Mouse (Mus musculus) brain, embryonic 18.5 days (tissue): ENCODE data around the gene Cmah.
A peak's percentile ranks its signal among the peaks of the same experiment; 100 is the strongest.

Source experiments
- DNase-seq: peaks from one replicate; pipeline ENCODE4 v3.0.0-alpha.2; 2012; ENCODE audit warnings: low read depth, low spot score

Gene Cmah

DNA sequence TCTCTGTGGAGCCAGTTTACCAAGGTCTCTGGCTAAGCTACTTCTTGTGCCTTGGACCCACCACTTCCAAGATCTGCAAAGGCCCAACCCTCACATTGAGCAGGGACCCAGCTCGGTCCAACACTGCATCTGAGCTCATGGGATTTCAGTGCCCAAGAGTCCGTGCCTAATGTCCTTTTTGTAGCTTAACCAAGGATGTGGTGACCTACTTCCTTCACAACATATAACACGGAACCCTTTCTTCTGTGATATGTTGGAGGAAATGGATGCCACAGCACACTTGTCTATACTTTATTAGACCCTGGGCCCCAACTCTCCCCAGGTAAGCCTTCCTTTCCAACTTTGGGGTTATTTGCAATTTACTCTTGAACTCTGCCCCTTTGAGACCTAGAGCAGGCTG, 186.5 kb downstream of the Cmah start:
- no peak for DNase-seq

DNA sequence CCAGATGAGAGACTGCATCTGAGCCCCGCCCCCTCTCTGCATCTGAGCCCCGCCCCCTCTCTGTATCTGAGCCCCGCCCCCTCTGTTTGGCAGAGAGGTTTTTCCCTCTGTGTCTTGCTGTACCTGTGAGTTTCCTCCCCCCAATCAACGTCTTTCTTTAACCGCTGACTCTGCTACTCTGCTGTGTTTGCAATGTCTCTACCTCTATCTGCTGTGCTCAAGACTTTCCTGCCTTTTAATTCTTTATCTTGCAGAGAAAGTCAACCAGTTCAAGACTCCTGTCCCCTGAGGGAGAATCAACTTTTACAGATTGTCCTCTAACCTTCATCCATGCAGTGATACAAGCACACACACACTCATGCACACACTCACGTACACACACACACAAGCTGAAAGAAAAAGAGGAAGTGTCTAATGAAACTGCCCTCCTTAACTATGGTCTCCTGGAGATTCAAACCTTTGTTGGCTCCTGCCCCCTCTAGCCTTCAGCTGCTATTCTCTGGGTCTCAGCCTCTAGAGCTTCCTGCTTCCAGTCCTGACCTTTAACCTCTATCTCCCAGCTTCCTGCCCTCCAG, 188.0 kb downstream of the Cmah start:
- DNase-seq = no peak

- no peak for DNase-seq
Observed at GRCm38 (mm10) chr13:24517757-24518156, 190.6 kb downstream of the Cmah start.

GRCm38 (mm10) chr13:24518887-24519286, 191.7 kb downstream of the Cmah start:
- no peak for DNase-seq

GRCm38 (mm10) chr13:24519976-24520647, 192.9 kb downstream of the Cmah start:
- no peak for DNase-seq

- DNase-seq = no peak
Observed at GRCm38 (mm10) chr13:24520796-24521195, 193.6 kb downstream of the Cmah start.

DNA sequence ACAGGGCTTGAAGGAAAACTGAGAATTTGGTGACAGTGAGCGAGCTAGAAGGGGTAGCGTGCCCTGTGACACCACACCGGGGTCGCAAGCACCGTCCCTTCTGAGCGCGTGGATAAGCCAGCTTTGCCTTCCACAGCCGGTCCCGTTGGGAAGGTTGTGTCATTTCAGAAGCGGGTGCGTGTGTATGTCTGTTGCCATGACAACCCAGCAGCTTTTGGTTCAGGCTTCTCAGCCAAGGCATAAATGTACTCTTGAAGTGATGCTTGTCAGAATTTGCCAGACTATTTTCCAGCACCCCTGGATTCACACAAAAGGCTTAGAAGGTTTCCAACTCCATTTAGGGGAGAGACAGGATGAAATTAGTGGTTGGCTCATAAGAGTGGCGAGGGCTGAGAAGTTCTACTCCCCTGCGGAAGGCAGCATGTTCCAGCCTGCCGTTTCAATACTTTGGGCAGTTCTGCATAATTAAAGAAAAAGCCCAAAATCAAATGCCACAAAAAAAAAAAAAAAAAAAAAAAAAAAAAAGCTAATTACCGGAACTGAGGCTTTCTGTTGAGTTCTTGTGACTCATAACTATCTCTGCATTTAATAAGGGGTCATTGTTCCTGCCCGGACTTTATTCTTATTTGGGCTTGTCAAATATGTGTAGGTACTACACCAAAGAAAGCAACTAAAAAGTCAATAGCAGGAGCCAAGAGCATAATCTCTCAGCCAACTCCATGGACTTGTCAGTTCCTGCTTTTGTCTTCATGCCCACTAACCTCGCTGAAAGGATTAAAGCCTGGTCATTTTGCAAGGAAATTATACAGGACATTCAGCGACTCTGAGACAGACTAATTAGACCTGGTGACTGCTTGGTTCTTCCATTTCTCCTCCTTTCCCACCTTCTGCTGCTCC, 194.5 kb downstream of the Cmah start:
- peak; percentile 83 for DNase-seq

GRCm38 (mm10) chr13:24522343-24522837, 195.2 kb downstream of the Cmah start:
- no peak for DNase-seq

- no peak for DNase-seq
Observed at GRCm38 (mm10) chr13:24523587-24524221, 196.5 kb downstream of the Cmah start.

GRCm38 (mm10) chr13:24524468-24524867, 197.3 kb downstream of the Cmah start:
- DNase-seq = no peak

GRCm38 (mm10) chr13:24525551-24525950, 198.3 kb downstream of the Cmah start:
- DNase-seq = no peak

DNA sequence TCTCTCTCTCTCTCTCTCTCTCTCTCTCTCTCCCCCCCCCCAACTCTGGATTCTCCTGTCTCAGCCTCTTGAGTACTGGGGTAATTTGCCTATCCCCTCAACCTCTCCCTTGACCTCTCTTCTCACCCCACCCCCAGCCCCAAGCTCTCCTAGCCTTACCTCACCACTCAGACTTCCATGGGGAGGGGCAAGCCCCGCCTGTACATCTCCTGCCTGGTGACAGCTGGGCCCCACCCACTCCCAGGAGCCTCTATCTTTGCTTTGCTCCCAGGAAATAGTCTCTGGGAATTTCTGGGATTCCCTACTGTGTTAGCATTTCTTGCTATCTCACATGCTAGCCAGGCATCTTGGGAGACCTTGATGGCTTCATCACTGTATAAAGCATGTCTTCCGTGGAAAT, 199.7 kb downstream of the Cmah start:
- DNase-seq = no peak
